Mouse (Mus musculus) kidney, adult 2 months (tissue): Measurements from ENCODE around the gene Fuk.

ENCODE experiments used
- CTCF ChIP-seq: fragments of 200-500 bp; conservative IDR thresholded peaks from 2 replicates; pipeline ENCODE4 v1.5.1; 2011; ENCODE audit warnings: low read depth, mild to moderate bottlenecking, control low read depth, low read length, moderate library complexity, mixed read lengths; ENCODE audit not compliant: insufficient read depth, insufficient read length
- POLR2A ChIP-seq: fragments of 200-500 bp; IDR thresholded peaks from one replicate; pipeline ENCODE4 v1.6.1; 2011; ENCODE audit warnings: low read depth, low read length, control low read depth

- TF ChIP-seq POLR2A (no peak), CTCF (no peak)
Observed at GRCm38 (mm10) chr8:110902579-110902965, 284 bp upstream of the Fuk start.
